Mouse (Mus musculus): Measurements from ENCODE around the gene Mvd. TPM values are rescaled to one million over a fixed set of nuclear protein-coding genes. Genes with fewer than 3 reads are reported as not detected.
A peak's percentile ranks its signal among the peaks of the same experiment; 100 is the strongest.

The Mvd gene
- polyA plus RNA-seq, 2 experiments = 17.2 to 21.6 TPM

DNA sequence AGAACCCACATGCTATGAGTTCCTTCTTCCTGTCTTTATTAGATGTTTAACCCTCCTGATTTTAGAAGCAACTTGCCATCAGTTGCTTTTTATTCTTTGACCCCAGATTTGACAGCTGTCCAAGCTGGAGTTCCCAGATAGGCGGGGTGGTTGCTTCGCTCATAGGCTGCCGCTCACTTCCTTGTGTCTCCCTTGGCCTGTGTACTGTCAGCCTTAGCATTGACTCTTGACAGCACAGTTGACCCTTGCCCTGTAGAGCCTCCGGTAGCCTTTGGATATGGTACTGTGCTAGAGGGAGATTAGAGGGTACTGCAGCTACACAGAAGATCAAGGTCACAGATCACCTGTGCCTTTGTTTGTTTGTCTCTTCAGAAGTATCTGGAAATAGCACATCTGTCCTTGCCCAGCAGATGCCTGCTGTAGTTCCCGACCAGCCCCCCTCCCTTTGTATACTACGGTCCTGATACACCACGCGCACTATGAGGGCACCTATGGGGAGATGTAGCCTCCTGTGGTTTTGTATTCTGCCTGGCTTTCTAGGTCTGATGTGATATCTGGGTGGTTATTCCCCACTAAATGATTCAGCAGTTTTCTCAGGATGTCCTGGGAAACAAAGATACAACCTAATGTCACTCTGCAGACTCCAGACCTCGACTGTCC, 37.9 kb downstream of the Mvd start:
- Histone ChIP-seq H3K27ac (no peak overlapping the region), H3K9me3 (ENCODE audit: control insufficient read depth, low read length) (no peaks in the 10 kb centered on the region), H3K36me3 (replicated peaks; ENCODE audit: control insufficient read depth, insufficient read depth, low read depth) (peaks cover 89% of the 10 kb centered on the region), H3K4me2 (ENCODE audit: low read depth) (no peak overlapping the region), H3K4me3 (ENCODE audit: insufficient read depth in 1 of 2, low read depth in 2 of 2, low read length in 2 of 2) (no peak overlapping the region), H3K9ac (replicated peaks) (no peak overlapping the region), H3K27me3 (ENCODE audit: control insufficient read depth, insufficient read depth, low read length) (no peaks in the 10 kb centered on the region), H3K4me1 (replicated peaks; ENCODE audit: control insufficient read depth in 2 of 2, insufficient read depth in 2 of 2, low read length in 1 of 2) (peaks cover 0 to 7% of the 10 kb centered on the region in 2 experiments; a peak in 3 of 4 replicates)
- TF ChIP-seq EP300 (IDR thresholded peaks at IDR 0.05; ENCODE audit: low read depth) (no peak), CTCF (IDR thresholded peaks at IDR 0.05; ENCODE audit: low read depth) (no peak)
- DNase-seq (ENCODE audit: low read depth in 3 of 3, low spot score in 3 of 3) (no peak), ATAC-seq (ENCODE audit: insufficient read depth) (peak; percentile 55; the same call in 1 of the 2 replicates)
- WGBS (ENCODE audit: insufficient replicate concordance) = 29% methylated on average over 9 of the region's 9 CpGs

DNA sequence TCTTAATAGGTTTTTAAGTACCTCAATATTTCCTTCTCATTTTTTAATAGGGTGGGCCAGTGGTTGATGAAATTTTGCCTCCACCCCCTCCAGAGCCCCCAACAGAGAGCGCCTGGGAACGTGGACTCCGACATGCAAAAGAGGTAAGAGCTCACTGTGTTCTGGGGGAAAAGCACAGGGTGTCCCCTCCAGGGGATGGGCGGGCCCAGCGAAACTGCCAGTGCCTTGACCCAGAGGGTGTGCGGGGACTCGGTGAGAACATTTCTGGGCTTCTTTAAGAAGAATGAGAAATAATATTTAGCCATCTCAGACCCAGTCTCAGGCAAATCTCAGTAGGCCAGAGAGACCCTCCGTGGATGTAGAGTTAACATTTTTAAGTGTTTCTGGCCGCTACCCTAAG, 45.0 kb downstream of the Mvd start:
- Histone ChIP-seq H3K9ac (replicated peaks) (no peak overlapping the region), H3K9me3 (ENCODE audit: control insufficient read depth, low read length) (no peaks in the 10 kb centered on the region), H3K27me3 (ENCODE audit: control insufficient read depth, insufficient read depth, low read length) (no peaks in the 10 kb centered on the region), H3K4me3 (ENCODE audit: insufficient read depth in 1 of 2, low read depth in 2 of 2, low read length in 2 of 2) (no peak overlapping the region), H3K4me1 (replicated peaks; ENCODE audit: control insufficient read depth in 2 of 2, insufficient read depth in 2 of 2, low read length in 1 of 2) (no peaks in the 10 kb centered on the region), H3K27ac (no peak overlapping the region), H3K4me2 (ENCODE audit: low read depth) (no peak overlapping the region), H3K36me3 (replicated peaks; ENCODE audit: control insufficient read depth, insufficient read depth, low read depth) (peaks cover 65% of the 10 kb centered on the region)
- 89% methylated on average over 9 of the region's 9 CpGs for WGBS (ENCODE audit: insufficient replicate concordance)
- ATAC-seq (ENCODE audit: insufficient read depth) (no peak), DNase-seq (ENCODE audit: low read depth in 3 of 3, low spot score in 3 of 3) (no peak)
- TF ChIP-seq CTCF (IDR thresholded peaks at IDR 0.05; ENCODE audit: low read depth) (no peak), EP300 (IDR thresholded peaks at IDR 0.05; ENCODE audit: low read depth) (no peak)

- H3K4me3 ChIP-seq (ENCODE audit: insufficient read depth in 1 of 2, low read depth in 2 of 2, low read length in 2 of 2) = no peak overlapping the region
- no peaks in the 10 kb centered on the region for H3K4me1 ChIP-seq (replicated peaks; ENCODE audit: control insufficient read depth in 2 of 2, insufficient read depth in 2 of 2, low read length in 1 of 2)
- 87% methylated on average over 6 of the region's 6 CpGs for whole genome bisulfite sequencing (ENCODE audit: insufficient replicate concordance)
- no peak overlapping the region for H3K27ac ChIP-seq
- H3K9me3 ChIP-seq (ENCODE audit: control insufficient read depth, low read length) = no peaks in the 10 kb centered on the region
- ATAC-seq (ENCODE audit: insufficient read depth) (no peak), DNase-seq (ENCODE audit: low read depth in 3 of 3, low spot score in 3 of 3) (no peak)
- peaks cover 47% of the 10 kb centered on the region for H3K36me3 ChIP-seq (replicated peaks; ENCODE audit: control insufficient read depth, insufficient read depth, low read depth)
- no peak overlapping the region for H3K9ac ChIP-seq (replicated peaks)
- H3K27me3 ChIP-seq (ENCODE audit: control insufficient read depth, insufficient read depth, low read length) = no peaks in the 10 kb centered on the region
- H3K4me2 ChIP-seq (ENCODE audit: low read depth) = no peak overlapping the region
- TF ChIP-seq EP300 (IDR thresholded peaks at IDR 0.05; ENCODE audit: low read depth) (no peak), CTCF (IDR thresholded peaks at IDR 0.05; ENCODE audit: low read depth) (no peak)
These were observed 47.9 kb downstream of the Mvd start for GRCm38 (mm10) chr8:122395291-122395690.

GRCm38 (mm10) chr8:122393717-122394116, 49.5 kb downstream of the Mvd start:
- Histone ChIP-seq H3K9me3 (ENCODE audit: control insufficient read depth, low read length) (no peaks in the 10 kb centered on the region), H3K4me3 (ENCODE audit: insufficient read depth in 1 of 2, low read depth in 2 of 2, low read length in 2 of 2) (no peak overlapping the region), H3K27ac (no peak overlapping the region), H3K27me3 (ENCODE audit: control insufficient read depth, insufficient read depth, low read length) (no peaks in the 10 kb centered on the region), H3K9ac (replicated peaks) (no peak overlapping the region), H3K4me2 (ENCODE audit: low read depth) (no peak overlapping the region), H3K36me3 (replicated peaks; ENCODE audit: control insufficient read depth, insufficient read depth, low read depth) (peaks cover 45% of the 10 kb centered on the region), H3K4me1 (replicated peaks; ENCODE audit: control insufficient read depth in 2 of 2, insufficient read depth in 2 of 2, low read length in 1 of 2) (no peaks in the 10 kb centered on the region)
- TF ChIP-seq CTCF (IDR thresholded peaks at IDR 0.05; ENCODE audit: low read depth) (no peak), EP300 (IDR thresholded peaks at IDR 0.05; ENCODE audit: low read depth) (no peak)
- DNase-seq (ENCODE audit: low read depth in 3 of 3, low spot score in 3 of 3) (no peak), ATAC-seq (ENCODE audit: insufficient read depth) (no peak)

DNA sequence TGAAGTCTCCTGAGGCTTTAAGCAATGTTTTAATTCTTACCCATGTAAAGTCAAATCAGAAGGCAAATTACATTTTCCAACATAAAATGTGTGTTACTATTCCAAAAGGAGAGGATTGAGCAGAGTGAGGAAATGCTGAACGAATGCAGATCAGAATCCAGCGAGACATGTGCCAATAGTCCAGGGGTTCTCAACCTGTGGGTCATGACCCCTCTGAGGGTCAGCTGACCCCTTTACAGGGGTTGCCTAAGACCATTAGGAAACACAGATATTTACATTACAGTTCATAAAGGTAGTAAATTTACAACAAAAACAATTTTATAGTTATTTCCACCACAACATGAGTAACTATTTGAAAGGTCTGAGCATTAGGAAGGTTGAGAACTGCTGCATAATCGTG, 52.5 kb downstream of the Mvd start:
- no peak for ATAC-seq (ENCODE audit: insufficient read depth)

More for the DNA sequence above, 52.5 kb downstream of the Mvd start:
- no peak overlapping the region for H3K4me3 ChIP-seq (ENCODE audit: insufficient read depth in 1 of 2, low read depth in 2 of 2, low read length in 2 of 2)
- no peaks in the 10 kb centered on the region for H3K4me1 ChIP-seq (replicated peaks; ENCODE audit: control insufficient read depth in 2 of 2, insufficient read depth in 2 of 2, low read length in 1 of 2)
- DNase-seq (ENCODE audit: low read depth in 3 of 3, low spot score in 3 of 3) = no peak
- TF ChIP-seq EP300 (IDR thresholded peaks at IDR 0.05; ENCODE audit: low read depth) (no peak), CTCF (IDR thresholded peaks at IDR 0.05; ENCODE audit: low read depth) (no peak)
- no peak overlapping the region for H3K4me2 ChIP-seq (ENCODE audit: low read depth)
- no peaks in the 10 kb centered on the region for H3K27me3 ChIP-seq (ENCODE audit: control insufficient read depth, insufficient read depth, low read length)
- no peak overlapping the region for H3K9ac ChIP-seq (replicated peaks)
- H3K27ac ChIP-seq = no peak overlapping the region
- WGBS (ENCODE audit: insufficient replicate concordance) = 71% methylated on average over 3 of the region's 3 CpGs
- peaks cover 44% of the 10 kb centered on the region for H3K36me3 ChIP-seq (replicated peaks; ENCODE audit: control insufficient read depth, insufficient read depth, low read depth)
- no peaks in the 10 kb centered on the region for H3K9me3 ChIP-seq (ENCODE audit: control insufficient read depth, low read length)
